11 mouse cellular contexts compared by ENCODE assay signal in the genomic region with DNA sequence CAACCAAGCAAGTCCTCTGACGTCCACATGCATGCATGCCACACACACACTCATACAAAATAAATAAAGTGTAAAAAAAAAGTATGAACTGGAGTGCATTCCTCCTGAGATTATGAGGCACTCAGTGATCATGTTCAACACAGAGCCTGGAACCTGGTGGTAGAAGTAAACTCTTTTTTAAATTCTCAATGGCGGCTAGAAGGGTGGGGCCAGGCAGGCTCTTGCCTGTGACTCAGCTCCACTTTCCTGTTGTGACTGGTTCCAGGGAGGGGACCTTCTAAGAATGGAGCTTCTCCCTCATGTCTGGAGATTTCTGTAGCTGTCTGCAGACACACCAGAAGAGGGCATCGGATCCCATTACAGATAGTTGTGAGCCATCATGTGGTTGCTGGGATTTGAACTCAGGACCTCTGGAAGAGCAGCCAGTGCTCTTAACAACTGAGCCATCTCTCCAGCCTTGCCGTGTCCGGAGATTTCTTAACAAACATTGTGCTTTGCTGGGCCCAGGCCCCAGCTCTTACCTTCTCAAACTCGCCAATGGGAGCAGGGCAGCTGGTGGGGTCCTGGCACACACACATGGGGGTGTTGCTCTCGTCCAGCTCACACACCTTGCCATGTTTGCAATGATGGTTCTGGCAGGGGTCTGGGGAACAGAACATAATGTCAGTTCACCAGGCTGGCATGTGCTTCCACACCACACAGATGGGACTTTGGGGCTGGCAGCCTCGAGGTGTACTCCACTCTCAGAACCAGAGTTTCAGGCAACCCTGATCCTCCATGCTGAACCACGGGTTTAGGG. TPM values are rescaled to one million over a fixed set of nuclear protein-coding genes. Genes with fewer than 3 reads are reported as not detected.
DNase-seq lines count a peak whose midpoint lies in the region; ATAC-seq and TF ChIP-seq lines count a peak whose summit lies in the region.
"Had no signal": no experiment of that assay in that cellular context is flagged by ENCODE, and none has a peak within 500 bp of the region (broad histone marks: within the 10 kb centered on the region; RNA-seq: fewer than 3 reads in every experiment).

No protein-coding gene starts in this region.

- no peak for TF ChIP-seq POLR2A in kidney, adult 2 months (IDR thresholded peaks at IDR 0.05; ENCODE audit: low read depth, low read length)

- no peak overlapping the region for H3K9ac ChIP-seq in liver, postnatal 0 days (replicated peaks)
- no peak overlapping the region for H3K9ac ChIP-seq in forebrain, postnatal 0 days

- no peak for TF ChIP-seq CTCF in kidney, adult 2 months (conservative IDR thresholded peaks at IDR 0.05; ENCODE audit: insufficient read depth, insufficient read length, low read depth, low read length)
- TF ChIP-seq CTCF in liver, postnatal 0 days (IDR thresholded peaks at IDR 0.05; ENCODE audit: low read depth): no peak
- TF ChIP-seq CTCF in forebrain, postnatal 0 days (IDR thresholded peaks at IDR 0.05; ENCODE audit: low read depth): no peak

- no peak for ATAC-seq in liver, postnatal 0 days
- ATAC-seq in forebrain, postnatal 0 days: no peak

- H3K27me3 ChIP-seq in kidney, adult 2 months (replicated peaks; ENCODE audit: control insufficient read depth, insufficient read depth, low read length): no peaks in the 10 kb centered on the region
- H3K27me3 ChIP-seq in liver, postnatal 0 days (ENCODE audit: insufficient read depth, low read length): no peaks in the 10 kb centered on the region
- no peaks in the 10 kb centered on the region for H3K27me3 ChIP-seq in forebrain, postnatal 0 days (ENCODE audit: insufficient read depth, low read length)

- no peak overlapping the region for H3K4me2 ChIP-seq in liver, postnatal 0 days (ENCODE audit: low read depth, low read length)
- no peak overlapping the region for H3K4me2 ChIP-seq in forebrain, postnatal 0 days (ENCODE audit: low read depth)

- 80% methylated on average over 9 of the region's 9 CpGs for WGBS in kidney, adult 2 months
- 65% methylated on average over 9 of the region's 9 CpGs for WGBS in liver, postnatal 0 days (ENCODE audit: insufficient replicate concordance)
- WGBS in forebrain, postnatal 0 days: 88% methylated on average over 9 of the region's 9 CpGs

- TF ChIP-seq EP300 in liver, postnatal 0 days (IDR thresholded peaks at IDR 0.05; ENCODE audit: low read depth): no peak

- H3K4me1 ChIP-seq in kidney, adult 2 months (ENCODE audit: control insufficient read depth, insufficient read depth, low read length): peaks cover 10% of the 10 kb centered on the region
- H3K4me1 ChIP-seq in liver, postnatal 0 days (ENCODE audit: insufficient read depth): no peaks in the 10 kb centered on the region
- no peaks in the 10 kb centered on the region for H3K4me1 ChIP-seq in forebrain, postnatal 0 days (ENCODE audit: insufficient read depth)

- no peak overlapping the region for H3K4me3 ChIP-seq in kidney, adult 2 months (ENCODE audit: insufficient read depth, low read depth, low read length)
- no peak overlapping the region for H3K4me3 ChIP-seq in liver, postnatal 0 days (ENCODE audit: low read depth, low read length)
- H3K4me3 ChIP-seq in forebrain, postnatal 0 days (ENCODE audit: low read depth, low read length): no peak overlapping the region
- H3K4me3 ChIP-seq: erythroblast, embryonic 14.5 days had no signal

- peaks cover 2% of the 10 kb centered on the region; the same call in 1 of the 2 replicates for H3K36me3 ChIP-seq in kidney, adult 2 months (ENCODE audit: control insufficient read depth, insufficient read depth, low read length)
- H3K36me3 ChIP-seq in liver, postnatal 0 days (replicated peaks; ENCODE audit: insufficient read depth, low read length): no peaks in the 10 kb centered on the region
- H3K36me3 ChIP-seq in forebrain, postnatal 0 days (ENCODE audit: insufficient read depth): no peaks in the 10 kb centered on the region

- H3K27ac ChIP-seq in kidney, adult 2 months (ENCODE audit: insufficient read depth, low read depth, low read length): peak overlapping the region; percentile 81
- peak overlapping the region; percentile 12; the same call in 1 of the 2 replicates for H3K27ac ChIP-seq in liver, postnatal 0 days (ENCODE audit: low read depth)
- no peak overlapping the region for H3K27ac ChIP-seq in forebrain, postnatal 0 days (ENCODE audit: low read depth, low read length)

- H3K9me3 ChIP-seq in liver, postnatal 0 days (ENCODE audit: low read length): no peaks in the 10 kb centered on the region
- no peaks in the 10 kb centered on the region for H3K9me3 ChIP-seq in forebrain, postnatal 0 days (ENCODE audit: low read length)

- DNase-seq in kidney, adult 2 months: peak; percentile 50
- no peak for DNase-seq in kidney, adult 18-20 months
- DNase-seq in 416B (ENCODE audit: low read depth) (peak; percentile 54), ZHBTc4 (ENCODE audit: low read depth, low spot score) (peak; percentile 62)
- DNase-seq in liver, postnatal 0 days: no peak
- DNase-seq in forebrain, postnatal 0 days: no peak
- DNase-seq in testis, postnatal 14 days (ENCODE audit: low spot score): no peak
- DNase-seq: adrenal gland, postnatal 36 days; cerebellum, adult 8-10 months had no signal

RNA-seq across cellular contexts. Expression of gene Sparc, which starts 18.1 kb away (rescaled TPM):
- 585 and 720 TPM in 2 replicates for polyA plus RNA-seq in kidney, adult 2 months (2012; rRNA removed)
- polyA plus RNA-seq in liver, postnatal 0 days (2015; fragmentation: Nextera tagmentation; extraction: Ambion mirVana): 258 and 272 TPM in 2 replicates
- 180 and 264 TPM in 2 replicates for total RNA-seq in forebrain, postnatal 0 days (2014; rRNA removed)
- polyA plus RNA-seq in forebrain, postnatal 0 days (2015; fragmentation: Nextera tagmentation; extraction: Ambion mirVana): 437 and 510 TPM in 2 replicates
- total RNA-seq: MEL had no signal

RNA-seq across cellular contexts. Expression of gene Atox1, which starts 56.2 kb away (rescaled TPM):
- 698 and 771 TPM in 2 replicates for polyA plus RNA-seq in kidney, adult 2 months (2012; rRNA removed)
- 261 and 271 TPM in 2 replicates for polyA plus RNA-seq in liver, postnatal 0 days (2015; fragmentation: Nextera tagmentation; extraction: Ambion mirVana)
- 141 and 193 TPM in 2 replicates for total RNA-seq in forebrain, postnatal 0 days (2014; rRNA removed)
- 268 and 340 TPM in 2 replicates for polyA plus RNA-seq in forebrain, postnatal 0 days (2015; fragmentation: Nextera tagmentation; extraction: Ambion mirVana)

Comparison
In these comparisons a context has a peak if more than half of its experiments do, and no peak if none do; other contexts are left out.
1. DNase-seq: peak in kidney, adult 2 months (single experiment), 416B (single experiment) and ZHBTc4 (single experiment); none in kidney, adult 18-20 months (single experiment), liver, postnatal 0 days (single experiment), forebrain, postnatal 0 days (single experiment) and testis, postnatal 14 days (single experiment).